Mouse (Mus musculus): ENCODE measurements around the gene Ppfia3. TPM values are rescaled to one million over a fixed set of nuclear protein-coding genes. Genes with fewer than 3 reads are reported as not detected.
A peak's percentile ranks its signal among the peaks of the same experiment; 100 is the strongest.

Ppfia3 gene
- total RNA-seq, 2 experiments from 2014 or later = 0.18 to 0.38 TPM

- DNase-seq = no peak
These were observed 53.9 kb downstream of the Ppfia3 start for GRCm38 (mm10) chr7:45312686-45313453.

GRCm38 (mm10) chr7:45312023-45312422 lies 54.8 kb downstream of the Ppfia3 start:
- no peak for DNase-seq

GRCm38 (mm10) chr7:45309455-45309854 lies 57.4 kb downstream of the Ppfia3 start:
- no peak for DNase-seq

- DNase-seq = no peak
These were observed 58.1 kb downstream of the Ppfia3 start for GRCm38 (mm10) chr7:45308551-45309240.

GRCm38 (mm10) chr7:45305275-45305674 lies 61.5 kb downstream of the Ppfia3 start:
- DNase-seq = peak; percentile 41

GRCm38 (mm10) chr7:45304869-45305268 lies 62.0 kb downstream of the Ppfia3 start:
- DNase-seq = no peak

GRCm38 (mm10) chr7:45302626-45303025 lies 64.2 kb downstream of the Ppfia3 start:
- no peak for DNase-seq

GRCm38 (mm10) chr7:45300270-45300669 lies 66.5 kb downstream of the Ppfia3 start:
- no peak for DNase-seq

- DNase-seq = peak; percentile 35
These were observed 67.1 kb downstream of the Ppfia3 start for GRCm38 (mm10) chr7:45299752-45300151.

GRCm38 (mm10) chr7:45297563-45297962 lies 69.3 kb downstream of the Ppfia3 start:
- DNase-seq = no peak

- DNase-seq = peak; percentile 43
These were observed 70.2 kb downstream of the Ppfia3 start for GRCm38 (mm10) chr7:45296626-45297025.

Other genes starting within 250 kb of the Ppfia3 start
- gene Rps11, start 242.6 kb downstream of the Ppfia3 start, total RNA-seq (2021) = 100 to 1,000 TPM; 413 to 448 TPM
- 100 to 1,000 TPM; 520 to 561 TPM for gene Rpl13a, start 238.3 kb downstream of the Ppfia3 start, total RNA-seq (2021)
- not detected for gene Gm45713, start 230.8 kb downstream of the Ppfia3 start, total RNA-seq (2021)
- 1 to 10 TPM; 4.2 TPM for gene Flt3l, start 230.6 kb downstream of the Ppfia3 start, total RNA-seq (2021)
- gene Pih1d1, start 212.7 kb downstream of the Ppfia3 start, total RNA-seq (2021) = 10 to 100 TPM; 32.0 to 38.1 TPM
- gene Aldh16a1, start 212.4 kb downstream of the Ppfia3 start, total RNA-seq (2021) = 10 to 100 TPM; 15.6 to 15.9 TPM
- 1 to 10 TPM; 1.1 to 2.5 TPM for gene Slc17a7, start 203.1 kb downstream of the Ppfia3 start, total RNA-seq (2021)
- not detected for gene Gfy, start 187.4 kb downstream of the Ppfia3 start, total RNA-seq (2021)
- not detected for gene Pth2, start 186.0 kb downstream of the Ppfia3 start, total RNA-seq (2021)
- under 1 TPM; 0.19 to 0.23 TPM for gene Ccdc155, start 162.1 kb downstream of the Ppfia3 start, total RNA-seq (2021)
- gene Dkkl1, start 154.9 kb downstream of the Ppfia3 start, total RNA-seq (2021) = not detected
- gene Tead2, start 151.3 kb downstream of the Ppfia3 start, total RNA-seq (2021) = 1 to 10 TPM; 2.5 to 2.8 TPM
- gene Cd37, start 127.9 kb downstream of the Ppfia3 start, total RNA-seq (2021) = 1 to 10 TPM; 1.3 to 2.0 TPM
- gene Slc6a16, start 125.9 kb downstream of the Ppfia3 start, total RNA-seq (2021) = not detected
- gene Slc6a21, start 89.5 kb downstream of the Ppfia3 start, total RNA-seq (2021) = not detected
- gene Trpm4, start 33.2 kb downstream of the Ppfia3 start, total RNA-seq (2021) = 10 to 100 TPM; 17.0 to 18.3 TPM
- 100 to 1,000 TPM; 812 to 910 TPM for gene Hrc, start 31.7 kb downstream of the Ppfia3 start, total RNA-seq (2021)
- gene Lin7b, start 3.6 kb upstream of the Ppfia3 start, total RNA-seq (2021) = under 1 TPM in 1 of 2 experiments, not detected in 1; 0.67 TPM
- gene Snrnp70, start 28.7 kb upstream of the Ppfia3 start, total RNA-seq (2021) = 10 to 100 TPM; 76.1 to 78.0 TPM
- 100 to 1,000 TPM in 1 of 2 experiments, 10 to 100 TPM in 1; 73.7 to 107 TPM for gene Kcna7, start 38.6 kb upstream of the Ppfia3 start, total RNA-seq (2021)
- 1 to 10 TPM; 3.9 to 6.6 TPM for gene Ntf5, start 46.7 kb upstream of the Ppfia3 start, total RNA-seq (2021)
- 1 to 10 TPM in 1 of 2 experiments, not detected in 1; 1.6 TPM for gene Lhb, start 53.8 kb upstream of the Ppfia3 start, total RNA-seq (2021)
- 100 to 1,000 TPM; 243 to 327 TPM for gene Gys1, start 67.8 kb upstream of the Ppfia3 start, total RNA-seq (2021)
- gene Ruvbl2, start 71.1 kb upstream of the Ppfia3 start, total RNA-seq (2021) = 10 to 100 TPM; 23.3 to 23.8 TPM
- 100 to 1,000 TPM; 125 to 149 TPM for gene Ftl1, start 92.9 kb upstream of the Ppfia3 start, total RNA-seq (2021)
- gene Bax, start 99.9 kb upstream of the Ppfia3 start, total RNA-seq (2021) = 10 to 100 TPM; 15.6 to 16.9 TPM
- gene Tulp2, start 114.9 kb upstream of the Ppfia3 start, total RNA-seq (2021) = not detected
- gene Gm45808, start 119.8 kb upstream of the Ppfia3 start, total RNA-seq (2021) = 1 to 10 TPM; 4.3 to 10.0 TPM
- gene Dhdh, start 121.8 kb upstream of the Ppfia3 start, total RNA-seq (2021) = 10 to 100 TPM; 12.3 to 12.6 TPM
- gene Nucb1, start 143.4 kb upstream of the Ppfia3 start, total RNA-seq (2021) = 10 to 100 TPM; 60.8 to 73.2 TPM
- gene Ppp1r15a, start 159.2 kb upstream of the Ppfia3 start, total RNA-seq (2021) = 10 to 100 TPM; 13.8 to 19.2 TPM
- gene Plekha4, start 159.3 kb upstream of the Ppfia3 start, total RNA-seq (2021) = 1 to 10 TPM; 7.5 to 8.5 TPM
- 1 to 10 TPM in 1 of 2 experiments, under 1 TPM in 1; 0.99 to 1.2 TPM for gene Hsd17b14, start 187.9 kb upstream of the Ppfia3 start, total RNA-seq (2021)
- gene Bcat2, start 203.1 kb upstream of the Ppfia3 start, total RNA-seq (2021) = 10 to 100 TPM; 56.3 to 63.9 TPM
- not detected for gene Fgf21, start 248.5 kb upstream of the Ppfia3 start, total RNA-seq (2021)